Mouse (Mus musculus) forebrain, embryonic 11.5 days (tissue): ENCODE measurements around the gene Lrp6. TPM values are rescaled to one million over a fixed set of nuclear protein-coding genes. Genes with fewer than 3 reads are reported as not detected.
A peak's percentile ranks its signal among the peaks of the same experiment; 100 is the strongest.

Experiments used
- ATAC-seq: fragments of 200-750 bp; cut with Nextera tagmentation; replicated peaks from 2 replicates; pipeline ENCODE4 v1.8.0; 2017; ENCODE audit warnings: moderate TSS enrichment; ENCODE audit not compliant: low FRiP score
- DNase-seq: peaks from one replicate; pipeline ENCODE4 v3.0.0-alpha.2; 2017; ENCODE audit warnings: low spot score
- H3K27ac ChIP-seq: fragments of 300-500 bp; sonication (generic); 2 replicates; pipeline ENCODE4 v1.5.1; 2014; ENCODE audit warnings: low read depth, low read length
- H3K27me3 ChIP-seq: fragments of 300-500 bp; sonication (generic); 2 replicates; pipeline ENCODE4 v1.6.1; 2014; ENCODE audit warnings: mild to moderate bottlenecking, low read length, mixed read lengths; ENCODE audit not compliant: control insufficient read depth, insufficient read depth
- H3K36me3 ChIP-seq: fragments of 300-500 bp; sonication (generic); 2 replicates; pipeline ENCODE4 v1.6.1; 2014; ENCODE audit warnings: mild to moderate bottlenecking, low read length, moderate library complexity, mixed read lengths; ENCODE audit not compliant: control insufficient read depth, insufficient read depth
- H3K4me1 ChIP-seq: fragments of 300-500 bp; sonication (generic); replicated peaks from 2 replicates; pipeline ENCODE4 v1.6.1; 2014; ENCODE audit warnings: low read length, mixed read lengths; ENCODE audit not compliant: control insufficient read depth, insufficient read depth
- H3K4me2 ChIP-seq: fragments of 300-500 bp; sonication (generic); 2 replicates; pipeline ENCODE4 v1.6.1; 2014; ENCODE audit warnings: low read depth, mild to moderate bottlenecking, low read length, moderate library complexity, mixed read lengths; ENCODE audit not compliant: severe bottlenecking
- H3K4me3 ChIP-seq: fragments of 300-500 bp; sonication (generic); 2 replicates; pipeline ENCODE4 v1.5.1; 2014; ENCODE audit warnings: low read depth, low read length
- H3K9ac ChIP-seq: fragments of 300-500 bp; sonication (generic); 2 replicates; pipeline ENCODE4 v1.6.1; 2014; ENCODE audit warnings: low read length
- H3K9me3 ChIP-seq: fragments of 300-500 bp; sonication (generic); 2 replicates; pipeline ENCODE4 v1.6.1; 2016; ENCODE audit warnings: low read length, mixed read lengths; ENCODE audit not compliant: control insufficient read depth
- WGBS: fragments of 180-500 bp; shearing (Covaris S2); extraction: QIAGEN DNeasy Blood & Tissue Kit; methylation state at CpG from one replicate; pipeline ENCODE4 v1.1.7; 2014; 5-methylcytosine and 5-hydroxymethylcytosine counted together
- polyA plus RNA-seq: library from polyadenylated mRNA; unstranded; fragments of >200 nt; fragmentation: Nextera tagmentation; extraction: Ambion mirVana; gene quantifications from 2 replicates; pipeline ENCODE4 v1.2.1, GENCODE M21; 2014

Gene Lrp6
- polyA plus RNA-seq, 1 experiment from 2014 or later = 32.5 TPM

- H3K4me1 ChIP-seq = no peaks in the 10 kb centered on the region
- no peak overlapping the region for H3K9ac ChIP-seq
- no peak overlapping the region for H3K4me2 ChIP-seq
- no peaks in the 10 kb centered on the region for H3K9me3 ChIP-seq
- ATAC-seq (no peak), DNase-seq (no peak)
- H3K27me3 ChIP-seq = no peaks in the 10 kb centered on the region
- H3K4me3 ChIP-seq = no peak overlapping the region
- peaks cover 5% of the 10 kb centered on the region; the same call in 1 of the 2 replicates for H3K36me3 ChIP-seq
- 67% methylated on average over 4 of the region's 4 CpGs for WGBS
- H3K27ac ChIP-seq = no peak overlapping the region
These were observed 61.9 kb downstream of the Lrp6 start for GRCm38 (mm10) chr6:134504866-134505265.

- DNase-seq = no peak
- WGBS = 84% methylated on average over 7 of the region's 7 CpGs
- Histone ChIP-seq H3K9me3 (no peaks in the 10 kb centered on the region), H3K27me3 (no peaks in the 10 kb centered on the region), H3K4me2 (no peak overlapping the region), H3K36me3 (peaks cover 5% of the 10 kb centered on the region; the same call in 1 of the 2 replicates), H3K4me1 (no peaks in the 10 kb centered on the region), H3K9ac (no peak overlapping the region), H3K4me3 (no peak overlapping the region), H3K27ac (no peak overlapping the region)
- ATAC-seq = no peak
These were observed 64.4 kb downstream of the Lrp6 start for GRCm38 (mm10) chr6:134502335-134502734.

GRCm38 (mm10) chr6:134500381-134501162 is 66.2 kb downstream of the Lrp6 start:
- Histone ChIP-seq H3K4me2 (no peak overlapping the region), H3K27ac (no peak overlapping the region), H3K9ac (no peak overlapping the region), H3K36me3 (no peaks in the 10 kb centered on the region), H3K4me3 (no peak overlapping the region), H3K27me3 (no peaks in the 10 kb centered on the region), H3K9me3 (no peaks in the 10 kb centered on the region), H3K4me1 (no peaks in the 10 kb centered on the region)
- ATAC-seq (peak; percentile 80; the same call in 1 of the 2 replicates), DNase-seq (no peak)
- WGBS = 72% methylated on average over 10 of the region's 10 CpGs

DNA sequence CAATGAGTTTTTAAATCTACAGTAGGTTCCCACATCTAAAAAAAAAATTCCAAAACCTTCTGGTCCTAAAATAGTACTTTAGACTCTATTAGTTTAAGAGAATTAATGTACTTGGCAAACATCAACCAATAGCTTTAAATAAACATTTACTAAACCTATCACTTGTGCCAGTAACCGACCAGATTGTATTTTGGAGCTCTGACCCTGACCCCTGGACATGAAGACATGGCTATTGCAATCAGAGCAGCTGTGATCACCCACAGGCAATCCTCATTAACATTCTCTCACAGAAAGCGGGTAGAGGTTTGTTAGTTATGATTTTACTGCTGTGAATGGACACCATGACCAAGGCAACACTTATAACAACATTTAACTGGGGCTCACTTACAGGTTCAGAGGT is 67.7 kb downstream of the Lrp6 start:
- no peak overlapping the region for H3K27ac ChIP-seq
- no peaks in the 10 kb centered on the region for H3K36me3 ChIP-seq
- no peaks in the 10 kb centered on the region for H3K9me3 ChIP-seq
- 0 out of 2 replicates have a peak, but pooled peaks cover 2% of the 10 kb centered on the region for H3K4me1 ChIP-seq
- no peak for DNase-seq
- no peak overlapping the region for H3K4me2 ChIP-seq
- WGBS = 82% methylated on average over 2 of the region's 2 CpGs
- H3K4me3 ChIP-seq = no peak overlapping the region
- ATAC-seq = no peak
- H3K27me3 ChIP-seq = no peaks in the 10 kb centered on the region
- H3K9ac ChIP-seq = no peak overlapping the region

DNA sequence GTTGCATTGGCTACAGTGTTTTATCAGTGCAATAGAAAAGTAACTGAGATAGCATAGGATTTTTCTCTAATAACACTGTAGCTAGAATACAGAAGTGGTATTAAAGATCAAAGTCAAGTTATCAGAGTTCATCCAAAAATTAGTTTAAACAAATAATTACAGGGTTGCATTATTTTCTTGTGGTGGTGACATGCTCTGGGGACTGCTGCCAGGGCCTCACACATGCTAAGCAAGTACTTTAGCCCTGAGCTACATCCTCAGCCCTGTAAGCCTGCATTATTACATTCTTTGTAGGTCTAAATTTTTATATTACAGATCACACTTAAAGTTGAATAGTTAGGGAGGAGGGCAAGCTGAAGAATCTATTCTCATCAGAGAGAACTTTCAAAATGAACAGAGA is 68.2 kb downstream of the Lrp6 start:
- Histone ChIP-seq H3K27ac (no peak overlapping the region), H3K9ac (no peak overlapping the region), H3K27me3 (no peaks in the 10 kb centered on the region), H3K4me2 (no peak overlapping the region), H3K4me3 (no peak overlapping the region), H3K4me1 (0 out of 2 replicates have a peak, but pooled peaks cover 2% of the 10 kb centered on the region), H3K9me3 (no peaks in the 10 kb centered on the region), H3K36me3 (no peaks in the 10 kb centered on the region)
- DNase-seq (no peak), ATAC-seq (no peak)

DNA sequence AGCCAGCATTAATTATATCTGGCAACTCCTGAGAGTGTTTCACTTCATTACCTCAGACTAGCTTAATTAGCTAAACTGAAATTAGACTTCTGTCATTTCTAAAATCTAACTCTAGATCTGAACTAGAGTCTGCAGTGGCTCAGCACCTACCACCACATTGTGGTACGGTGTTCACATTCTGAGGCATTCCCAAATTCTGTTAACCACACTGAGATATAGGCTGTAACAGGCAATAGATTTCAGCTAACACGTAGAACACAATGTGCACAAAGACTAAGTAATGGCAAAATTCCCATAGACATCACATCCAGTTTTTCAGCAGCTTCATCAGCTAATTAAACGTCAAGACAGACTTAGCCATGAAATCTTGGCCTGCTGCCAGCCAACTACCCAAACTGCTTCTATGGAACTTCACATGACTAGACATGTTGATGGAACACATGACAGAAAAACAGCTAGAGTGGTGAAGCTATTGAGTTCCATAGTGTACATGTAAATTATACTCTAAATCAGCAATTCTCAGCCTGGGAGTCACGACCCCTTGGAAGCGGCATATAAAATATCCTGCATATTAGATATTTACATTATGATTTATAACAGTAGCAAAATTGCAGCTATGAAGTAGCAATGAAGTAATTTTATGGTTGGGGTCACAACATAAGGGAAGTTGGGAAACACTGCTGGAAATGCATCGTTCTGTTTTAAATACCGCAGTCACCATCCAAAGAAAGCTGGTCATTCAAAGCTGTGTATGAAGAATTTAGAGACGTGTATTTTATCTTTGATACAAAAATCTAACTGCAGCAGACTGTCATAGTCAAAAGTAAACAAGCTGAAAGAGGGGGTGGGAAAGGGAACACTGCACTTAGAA is 71.7 kb downstream of the Lrp6 start:
- DNase-seq (peak; percentile 68), ATAC-seq (0 out of 2 replicates have a peak, but pooled peaks have one; percentile 51)
- H3K9ac ChIP-seq = no peak overlapping the region
- H3K27me3 ChIP-seq = no peaks in the 10 kb centered on the region
- no peak overlapping the region for H3K27ac ChIP-seq
- no peaks in the 10 kb centered on the region for H3K36me3 ChIP-seq
- WGBS = 85% methylated on average over 8 of the region's 8 CpGs
- H3K4me2 ChIP-seq = no peak overlapping the region
- H3K9me3 ChIP-seq = no peaks in the 10 kb centered on the region
- 0 out of 2 replicates have a peak, but pooled peaks cover 2% of the 10 kb centered on the region for H3K4me1 ChIP-seq
- no peak overlapping the region for H3K4me3 ChIP-seq

DNA sequence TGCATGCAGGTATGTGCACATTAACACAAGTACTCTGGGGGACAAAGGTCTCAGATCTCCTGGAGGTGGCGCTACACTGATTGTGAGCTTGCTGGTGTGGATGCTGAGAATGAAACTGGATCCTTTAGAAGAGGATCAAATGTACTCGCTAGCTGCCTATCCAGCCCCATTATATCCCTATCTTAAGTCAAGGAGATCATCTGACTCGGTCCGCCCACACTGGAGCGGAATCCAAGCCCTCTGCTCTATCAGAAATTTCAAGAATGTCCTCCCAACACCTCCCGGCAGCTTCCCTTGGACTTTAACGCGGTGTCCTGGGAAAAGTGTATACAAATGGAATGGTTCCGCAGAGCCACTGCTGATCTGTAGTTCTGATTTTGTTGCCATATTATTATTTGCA is 77.1 kb downstream of the Lrp6 start:
- no peaks in the 10 kb centered on the region for H3K9me3 ChIP-seq
- no peak overlapping the region for H3K9ac ChIP-seq
- no peak overlapping the region for H3K4me2 ChIP-seq
- H3K27me3 ChIP-seq = no peaks in the 10 kb centered on the region
- H3K4me1 ChIP-seq = 0 out of 2 replicates have a peak, but pooled peaks cover 2% of the 10 kb centered on the region
- no peak overlapping the region for H3K4me3 ChIP-seq
- DNase-seq (no peak), ATAC-seq (no peak)
- WGBS = 88% methylated on average over 9 of the region's 9 CpGs
- H3K36me3 ChIP-seq = peaks cover 2% of the 10 kb centered on the region; the same call in 1 of the 2 replicates
- H3K27ac ChIP-seq = no peak overlapping the region

- ATAC-seq = no peak
These were observed 77.6 kb downstream of the Lrp6 start for GRCm38 (mm10) chr6:134489130-134489529.

More at GRCm38 (mm10) chr6:134489130-134489529, 77.6 kb downstream of the Lrp6 start:
- WGBS = 94% methylated on average over 4 of the region's 4 CpGs
- Histone ChIP-seq H3K4me1 (no peaks in the 10 kb centered on the region), H3K36me3 (peaks cover 2% of the 10 kb centered on the region; the same call in 1 of the 2 replicates), H3K27me3 (no peaks in the 10 kb centered on the region), H3K9me3 (no peaks in the 10 kb centered on the region), H3K4me2 (no peak overlapping the region), H3K9ac (no peak overlapping the region), H3K4me3 (no peak overlapping the region), H3K27ac (no peak overlapping the region)
- no peak for DNase-seq
